Mouse (Mus musculus) CH12.LX (cell line): ENCODE measurements around the gene Adm.

Experiments used
- CTCF ChIP-seq, 2 experiments: IDR thresholded peaks in 1 of 2; conservative IDR thresholded peaks in 1 of 2; 2 replicates each; pipeline ENCODE4 v1.5.1; 2011 to 2012; ENCODE audit warnings: low read depth in 2 of 2, low read length in 2 of 2, improper control_type of control experiment in 1 of 2, inconsistent platforms in 1 of 2, mild to moderate bottlenecking in 1 of 2, moderate library complexity in 1 of 2
- HCFC1 ChIP-seq: IDR thresholded peaks from 2 replicates; pipeline ENCODE4 v1.6.1; 2012; ENCODE audit warnings: low read depth, mild to moderate bottlenecking, inconsistent platforms, low read length, improper control_type of control experiment
- MAZ ChIP-seq: IDR thresholded peaks from 2 replicates; pipeline ENCODE4 v1.6.1; 2012; ENCODE audit warnings: low read depth, mild to moderate bottlenecking, inconsistent platforms, low read length, improper control_type of control experiment, moderate library complexity
- MEF2A ChIP-seq: IDR thresholded peaks from 2 replicates; pipeline ENCODE4 v1.6.1; 2014; ENCODE audit warnings: low read depth, mild to moderate bottlenecking, inconsistent platforms, low read length, improper control_type of control experiment, borderline replicate concordance
- PAX5 ChIP-seq: IDR thresholded peaks from 2 replicates; pipeline ENCODE4 v1.6.1; 2012; ENCODE audit warnings: low read length, inconsistent platforms, mixed read lengths
- POLR2A ChIP-seq: IDR thresholded peaks from 2 replicates; pipeline ENCODE4 v1.6.1; 2011; ENCODE audit warnings: low read depth, mild to moderate bottlenecking, improper control_type of control experiment, low read length
- RCOR1 ChIP-seq: conservative IDR thresholded peaks from 2 replicates; pipeline ENCODE4 v1.6.1; 2012; ENCODE audit warnings: low read depth, mild to moderate bottlenecking, inconsistent platforms, low read length, improper control_type of control experiment
- ZNF384 ChIP-seq: IDR thresholded peaks from 2 replicates; pipeline ENCODE4 v1.6.1; 2012; ENCODE audit warnings: low read depth, low read length, improper control_type of control experiment, inconsistent platforms

DNA sequence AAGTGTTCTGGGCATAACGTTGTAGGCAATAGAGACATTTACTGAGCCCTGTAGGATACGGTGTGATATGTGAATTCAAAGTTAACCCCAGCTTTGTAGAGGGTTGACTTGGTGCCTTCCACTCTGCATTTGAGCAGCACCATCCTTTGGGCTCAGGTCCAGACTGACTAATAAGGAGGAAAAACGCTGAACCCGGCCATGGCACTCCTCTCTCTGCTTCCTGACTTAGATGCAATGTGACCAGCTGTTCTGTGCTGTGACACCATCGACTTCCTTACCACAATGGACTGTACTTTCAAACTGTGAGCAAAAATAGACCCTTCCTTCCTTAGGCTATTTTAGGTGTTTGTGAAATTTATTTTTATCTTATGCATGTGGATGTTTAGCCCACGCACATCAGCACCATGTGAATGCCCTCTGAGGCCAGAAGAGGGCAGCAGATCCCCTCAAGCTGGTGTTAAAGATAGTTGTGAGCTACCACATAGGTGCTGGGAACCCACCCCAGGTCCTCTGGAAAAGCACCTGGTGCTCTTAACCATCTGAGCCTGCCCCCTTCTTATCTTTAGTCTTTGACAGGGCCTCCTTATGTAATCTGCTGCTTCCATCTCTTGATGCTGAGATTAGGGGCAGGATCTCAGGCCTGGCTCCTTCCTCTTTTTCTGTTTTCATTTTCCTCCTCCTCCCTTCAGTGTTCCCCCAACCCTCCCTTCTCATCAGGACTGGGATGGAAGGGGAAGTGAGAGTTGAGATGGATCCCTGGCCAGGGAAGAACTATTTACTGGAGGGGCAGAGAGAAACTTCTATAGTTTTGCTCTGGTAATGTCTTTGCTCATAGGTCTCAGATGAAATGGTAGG is 21.9 kb downstream of the Adm start:
- TF ChIP-seq POLR2A (no peak), CTCF (conservative IDR thresholded peaks at IDR 0.05 in 1 of 2, IDR thresholded peaks at IDR 0.05 in 1 of 2; ENCODE audit: low read depth in 2 of 2, low read length in 2 of 2) (no peak), HCFC1 (no peak), PAX5 (no peak), ZNF384 (no peak), MEF2A (no peak), RCOR1 (no peak), MAZ (no peak)
